Mouse (Mus musculus) ES-Bruce4 (cell line): ENCODE results near the gene Trim10.

ENCODE experiments used
- CTCF ChIP-seq: IDR thresholded peaks from one replicate; pipeline ENCODE4 v1.8.1; 2011; ENCODE audit warnings: low read depth, low read length
- POLR2A ChIP-seq: IDR thresholded peaks from one replicate; pipeline ENCODE4 v1.8.1; 2011; ENCODE audit warnings: low read length; ENCODE audit not compliant: insufficient read depth

GRCm38 (mm10) chr17:36908235-36908634 lies 38.9 kb downstream of the Trim10 start:
- TF ChIP-seq CTCF: no peak
- TF ChIP-seq POLR2A: no peak
